Mouse (Mus musculus) lung, postnatal 14 days (tissue): ENCODE results near the gene Epas1.

Experiments
- DNase-seq: peaks from one replicate; pipeline ENCODE4 v3.0.0; 2021

Epas1 gene

DNA sequence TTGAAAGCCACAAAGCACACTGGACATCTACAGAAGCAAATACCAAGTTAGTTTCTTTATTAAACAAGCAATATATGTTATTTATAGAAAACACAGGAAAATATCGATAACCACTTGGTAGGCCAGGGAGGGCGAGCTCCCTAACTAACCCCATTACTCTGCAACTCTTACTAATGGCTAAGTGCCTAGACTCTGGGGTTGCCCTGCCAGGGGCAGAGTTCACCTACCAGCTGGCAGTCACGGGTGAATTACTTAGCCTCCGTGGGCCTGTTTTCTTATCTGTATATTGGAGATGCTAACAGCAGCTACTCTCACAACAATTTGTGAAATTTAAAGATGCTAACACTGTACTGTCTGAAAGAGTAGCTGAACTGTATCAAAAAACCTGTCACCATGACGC lies 42.3 kb downstream of the Epas1 start:
- DNase-seq = no peak

- no peak for DNase-seq
These were observed 43.5 kb downstream of the Epas1 start for GRCm38 (mm10) chr17:86797031-86797430.

DNA sequence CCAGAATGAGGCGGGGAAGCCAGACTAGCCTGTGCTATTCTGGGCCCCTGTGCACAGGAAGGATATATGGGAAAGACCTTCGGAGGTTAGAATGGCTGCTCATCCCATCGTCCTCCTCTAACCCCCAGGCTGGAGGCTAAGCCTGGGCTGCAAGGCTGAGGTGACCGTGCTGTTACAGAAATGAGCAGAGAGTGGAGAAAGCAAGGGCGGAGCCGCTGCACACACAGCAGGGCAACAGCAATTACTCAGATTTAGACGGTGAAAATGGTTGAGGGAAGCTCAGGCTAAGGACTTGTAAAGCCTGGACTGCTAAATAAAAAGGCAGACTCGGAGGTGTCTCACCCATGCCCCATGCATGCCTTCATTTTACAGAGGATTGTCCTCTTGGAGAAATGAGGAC lies 45.0 kb downstream of the Epas1 start:
- no peak for DNase-seq

DNA sequence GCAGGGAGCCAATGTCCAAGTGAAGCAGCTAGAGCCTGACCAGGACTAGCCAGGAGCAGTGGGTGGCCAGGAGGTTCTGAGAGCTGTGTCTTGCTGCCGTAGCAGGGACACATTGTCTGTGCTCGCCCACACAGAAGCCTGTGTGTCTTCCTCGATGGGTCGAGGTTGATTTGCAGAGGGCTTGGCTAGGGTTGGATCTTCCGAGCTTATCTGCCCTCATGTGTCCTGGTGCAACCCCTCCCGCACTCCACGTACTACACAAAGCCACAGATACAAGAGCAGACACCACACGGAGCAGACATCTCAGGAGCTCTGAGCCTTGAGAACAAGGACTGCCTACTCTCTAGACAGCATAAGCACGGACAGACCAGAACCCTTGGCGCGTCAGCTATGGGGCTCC lies 45.5 kb downstream of the Epas1 start:
- DNase-seq = no peak

- DNase-seq = peak; percentile 44
These were observed 47.0 kb downstream of the Epas1 start for GRCm38 (mm10) chr17:86800535-86800934.

DNA sequence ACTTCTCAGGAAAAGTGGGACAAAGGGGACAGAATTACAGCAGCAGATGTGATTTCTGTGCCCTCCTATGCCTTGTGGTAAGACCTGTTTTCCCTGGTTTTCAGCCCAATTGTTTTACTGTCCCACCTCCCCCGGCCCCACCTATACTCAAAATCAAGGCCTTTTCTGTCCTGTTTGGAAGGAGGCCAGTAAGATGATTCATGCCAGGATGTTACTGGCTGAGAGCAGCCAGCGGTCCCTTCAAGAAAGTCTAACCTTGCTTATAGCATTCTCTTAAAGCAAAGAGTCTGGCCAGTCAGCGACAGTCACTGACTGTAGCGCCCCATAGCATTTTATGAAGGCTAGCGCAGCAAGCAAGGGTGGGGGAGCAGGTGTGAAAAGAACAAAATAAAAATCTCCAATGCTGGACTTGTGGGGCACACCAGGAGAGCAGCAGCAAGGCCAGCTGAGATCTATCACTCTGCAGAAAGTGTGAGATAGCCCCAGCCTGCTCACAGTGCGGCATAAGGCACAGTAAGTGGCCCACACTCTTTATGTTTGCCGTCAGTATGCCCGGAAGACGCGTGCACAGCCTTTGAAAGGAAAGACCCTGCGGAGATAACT lies 47.8 kb downstream of the Epas1 start:
- DNase-seq = peak; percentile 63

- peak; percentile 66 for DNase-seq
These were observed 48.4 kb downstream of the Epas1 start for GRCm38 (mm10) chr17:86801876-86802275.

DNA sequence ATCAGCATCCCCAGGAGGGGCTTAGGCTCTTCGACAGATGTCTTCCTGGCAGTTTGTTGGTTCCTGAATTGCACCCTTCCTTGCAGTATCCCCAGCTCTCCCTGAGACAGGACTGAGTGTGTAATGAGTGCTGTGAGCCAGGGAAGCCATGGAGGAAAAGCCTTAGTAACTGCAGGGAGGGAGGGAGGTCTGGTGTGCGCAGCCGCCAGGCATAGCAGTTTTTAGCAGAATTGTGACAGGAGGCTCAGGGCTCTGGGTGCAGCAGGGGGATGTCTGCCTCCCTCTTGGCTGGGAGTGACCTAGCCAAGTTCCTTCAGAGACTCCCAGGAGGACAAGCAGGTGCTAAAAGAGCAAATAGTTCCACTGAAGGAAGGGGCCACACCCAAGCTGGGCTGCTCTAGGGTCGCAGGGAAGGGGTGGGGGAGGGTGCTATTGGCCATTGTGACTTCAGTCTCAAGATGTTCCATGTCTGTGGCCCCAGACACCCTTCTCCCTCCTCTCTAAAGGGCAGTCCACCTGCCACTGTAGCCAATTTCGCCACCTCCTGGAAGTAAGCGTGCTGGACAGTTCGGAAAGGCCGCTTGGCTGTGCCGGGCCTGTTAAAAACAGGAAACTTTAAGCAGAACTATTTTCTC lies 49.0 kb downstream of the Epas1 start:
- peak; percentile 53 for DNase-seq

- DNase-seq = no peak
These were observed 49.6 kb downstream of the Epas1 start for GRCm38 (mm10) chr17:86803147-86803546.

GRCm38 (mm10) chr17:86803653-86804052 lies 50.2 kb downstream of the Epas1 start:
- DNase-seq = no peak

DNA sequence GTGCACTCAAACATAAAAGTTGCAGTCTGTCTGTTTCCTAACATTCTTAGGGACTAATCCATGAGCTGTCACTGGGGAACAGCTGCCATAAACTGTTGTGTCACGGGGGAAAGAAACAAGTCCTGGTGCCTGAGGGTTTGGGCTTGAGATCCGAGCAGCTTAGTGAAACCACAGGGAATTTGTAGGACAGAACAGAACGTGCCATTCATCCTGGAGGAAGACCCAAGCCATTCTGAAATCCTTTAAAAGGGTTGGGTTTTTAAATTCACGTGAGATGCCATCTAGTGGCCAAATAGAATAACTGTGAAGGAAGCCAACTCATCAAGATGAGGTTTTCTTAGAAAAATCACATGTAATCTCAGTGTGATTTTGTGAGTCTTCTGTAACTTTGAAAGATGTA lies 58.5 kb downstream of the Epas1 start:
- no peak for DNase-seq

GRCm38 (mm10) chr17:86814320-86814719 lies 60.8 kb downstream of the Epas1 start:
- DNase-seq = peak; percentile 68

GRCm38 (mm10) chr17:86815016-86815865 lies 61.7 kb downstream of the Epas1 start:
- peak; percentile 61 for DNase-seq

GRCm38 (mm10) chr17:86822017-86822737 lies 68.7 kb downstream of the Epas1 start:
- DNase-seq = no peak

GRCm38 (mm10) chr17:86824502-86825162 lies 71.1 kb downstream of the Epas1 start:
- no peak for DNase-seq

DNA sequence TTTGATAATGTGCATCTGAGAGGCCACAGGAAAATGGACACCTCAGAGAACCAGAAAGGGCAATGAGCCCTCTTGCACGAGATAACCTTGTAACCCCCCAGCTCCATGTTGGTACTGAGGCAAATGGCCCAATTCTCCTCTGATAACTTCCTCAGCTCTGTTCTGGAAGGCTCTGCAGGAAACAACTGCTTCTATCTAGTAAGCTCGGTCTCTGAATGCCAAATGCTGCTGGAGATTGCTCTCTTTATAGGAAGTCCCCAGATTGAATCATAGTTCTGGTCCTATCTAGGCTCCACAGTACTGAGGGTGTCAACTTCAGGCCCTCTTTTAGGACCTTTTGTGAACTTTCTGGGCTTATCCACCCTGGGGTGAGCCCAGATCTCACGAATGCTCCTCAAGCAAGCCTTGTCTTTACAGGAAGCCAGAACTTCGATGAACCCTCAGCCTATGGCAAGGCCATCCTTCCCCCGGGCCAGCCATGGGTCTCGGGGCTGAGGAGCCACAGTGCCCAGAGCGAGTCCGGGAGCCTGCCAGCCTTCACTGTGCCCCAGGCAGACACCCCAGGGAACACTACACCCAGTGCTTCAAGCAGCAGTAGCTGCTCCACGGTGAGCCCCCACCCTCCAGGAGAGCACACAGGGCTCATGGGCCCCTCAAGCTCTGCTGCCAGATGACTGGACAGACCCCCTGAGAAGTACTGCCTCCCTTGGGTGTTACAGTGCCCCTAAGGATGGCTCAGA lies 71.8 kb downstream of the Epas1 start:
- DNase-seq = no peak

GRCm38 (mm10) chr17:86826376-86826775 lies 72.9 kb downstream of the Epas1 start:
- no peak for DNase-seq

DNA sequence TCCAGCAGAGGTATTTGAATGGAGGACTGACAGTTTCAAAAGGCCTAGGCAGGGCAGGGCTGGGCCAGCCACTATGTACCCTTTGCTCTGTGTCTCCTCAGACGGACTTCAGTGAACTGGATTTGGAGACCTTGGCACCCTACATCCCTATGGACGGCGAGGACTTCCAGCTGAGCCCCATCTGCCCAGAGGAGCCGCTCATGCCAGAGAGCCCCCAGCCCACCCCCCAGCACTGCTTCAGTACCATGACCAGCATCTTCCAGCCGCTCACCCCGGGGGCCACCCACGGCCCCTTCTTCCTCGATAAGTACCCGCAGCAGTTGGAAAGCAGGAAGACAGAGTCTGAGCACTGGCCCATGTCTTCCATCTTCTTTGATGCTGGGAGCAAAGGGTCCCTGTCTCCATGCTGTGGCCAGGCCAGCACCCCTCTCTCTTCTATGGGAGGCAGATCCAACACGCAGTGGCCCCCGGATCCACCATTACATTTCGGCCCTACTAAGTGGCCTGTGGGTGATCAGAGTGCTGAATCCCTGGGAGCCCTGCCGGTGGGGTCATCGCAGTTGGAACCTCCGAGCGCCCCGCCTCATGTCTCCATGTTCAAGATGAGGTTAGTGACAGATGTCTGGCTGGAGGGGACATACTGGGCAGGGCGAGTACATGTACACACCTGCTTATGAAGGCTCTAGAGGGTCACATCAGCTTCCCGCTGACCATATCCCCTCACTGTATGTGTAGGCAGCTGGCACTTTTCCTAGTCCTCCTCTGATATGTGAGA lies 74.1 kb downstream of the Epas1 start:
- DNase-seq = no peak

DNA sequence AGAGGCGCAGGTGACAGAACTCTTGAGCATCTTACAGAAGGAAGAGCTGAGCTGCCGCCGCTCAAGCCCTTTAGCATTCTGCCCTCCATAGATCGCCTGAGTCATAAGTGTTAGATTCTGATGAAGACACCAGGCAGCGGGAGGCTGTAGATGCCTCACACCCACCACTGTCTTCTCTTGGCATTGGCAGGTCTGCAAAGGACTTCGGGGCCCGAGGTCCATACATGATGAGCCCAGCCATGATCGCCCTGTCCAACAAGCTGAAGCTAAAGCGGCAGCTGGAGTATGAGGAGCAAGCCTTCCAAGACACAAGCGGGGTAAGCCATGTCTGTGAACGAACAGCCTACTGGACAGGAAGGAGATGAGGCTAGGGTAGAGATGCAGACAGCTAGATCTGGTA lies 75.0 kb downstream of the Epas1 start:
- DNase-seq = no peak

DNA sequence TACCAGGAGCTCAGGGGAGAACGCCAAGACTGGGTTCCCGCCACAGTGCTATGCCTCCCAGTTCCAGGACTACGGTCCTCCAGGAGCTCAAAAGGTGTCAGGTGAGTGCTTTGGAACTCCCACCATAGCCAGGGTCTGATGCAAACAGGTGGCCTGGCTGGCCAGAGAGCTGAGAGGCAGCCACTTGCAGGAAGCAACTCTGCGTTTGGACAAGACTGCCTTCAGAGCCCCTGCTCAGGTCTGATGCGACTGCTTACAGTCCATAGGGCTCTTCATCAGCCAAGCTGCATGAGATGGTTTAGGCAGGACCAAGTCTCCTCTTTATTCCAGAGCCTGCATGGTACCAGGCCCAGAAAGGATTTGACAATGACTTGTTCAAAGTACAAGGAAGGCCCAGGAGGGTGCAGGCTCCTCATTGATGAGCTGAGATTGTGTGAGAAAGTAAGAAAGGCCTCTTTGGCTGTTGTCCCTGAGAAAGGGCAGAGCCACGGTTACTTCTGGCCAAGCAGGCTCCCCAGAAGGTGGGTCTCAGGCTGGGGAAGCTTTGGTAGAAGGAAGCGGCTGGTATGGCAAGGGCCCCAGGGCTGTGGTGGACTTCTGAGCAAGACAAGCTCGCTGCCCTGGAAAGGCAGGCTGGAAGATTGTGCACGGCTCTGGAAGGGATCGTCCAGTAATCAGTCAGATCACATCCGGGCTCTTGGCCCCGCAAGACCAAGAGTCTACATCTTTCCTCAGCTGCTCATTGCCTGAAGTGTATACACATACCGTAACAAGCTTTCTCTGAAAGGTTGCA lies 76.1 kb downstream of the Epas1 start:
- no peak for DNase-seq
